23 mouse cellular contexts compared by ENCODE assay signal in genomic region chr8:44788290-44788689, GRCm38 (mm10).
"Had no signal": no experiment of that assay in that cellular context is flagged by ENCODE, and none has a peak within 500 bp of the region (broad histone marks: within the 10 kb centered on the region; RNA-seq: fewer than 3 reads in every experiment).

No protein-coding gene starts in this region.

- H3K27me3 ChIP-seq: liver, embryonic 15.5 days; lung, embryonic 15.5 days; megakaryocyte, embryonic 14.5 days; midbrain, embryonic 12.5 days; stomach, embryonic 15.5 days had no signal

- H3K4me3 ChIP-seq: liver, embryonic 15.5 days; lung, embryonic 15.5 days; megakaryocyte, embryonic 14.5 days; midbrain, embryonic 10.5 days; midbrain, embryonic 12.5 days; myocyte; stomach, embryonic 15.5 days had no signal

- H3K4me1 ChIP-seq: liver, embryonic 15.5 days; lung, embryonic 15.5 days; megakaryocyte, embryonic 14.5 days; stomach, embryonic 15.5 days had no signal

- ATAC-seq: liver, postnatal 0 days; lung, postnatal 0 days; midbrain, embryonic 16.5 days had no signal

- DNase-seq: liver, postnatal 0 days; lung, adult 2 months; lung, postnatal 14 days; lung, postnatal 36 days; midbrain, embryonic 14.5 days; retina, postnatal 1 day; right cerebral cortex, adult 18-20 months; right cerebral cortex, postnatal 25 days; right cerebral cortex, postnatal 4 days; thymus, adult 2 months; thymus, postnatal 25 days; thymus, postnatal 4 days had no signal

- H3K4me2 ChIP-seq: liver, embryonic 15.5 days; lung, embryonic 15.5 days; midbrain, embryonic 12.5 days; stomach, embryonic 15.5 days had no signal

- H3K9ac ChIP-seq: liver, embryonic 15.5 days; liver, postnatal 0 days; lung, embryonic 15.5 days; midbrain, embryonic 12.5 days; stomach, embryonic 15.5 days had no signal

- H3K27ac ChIP-seq: liver, embryonic 15.5 days; lung, embryonic 15.5 days; macrophage; midbrain, embryonic 10.5 days; midbrain, embryonic 12.5 days; stomach, embryonic 15.5 days; stomach, postnatal 0 days had no signal

- H3K36me3 ChIP-seq: liver, embryonic 15.5 days; lung, embryonic 15.5 days; midbrain, embryonic 10.5 days; midbrain, embryonic 12.5 days; stomach, embryonic 15.5 days had no signal

- H3K9me3 ChIP-seq: liver, embryonic 15.5 days; lung, embryonic 15.5 days; midbrain, embryonic 10.5 days; stomach, embryonic 15.5 days had no signal
